In genomic region chr11:71652381-71652775, GRCm38 (mm10) we compare ENCODE assay signal across 20 mouse cellular contexts.
DNase-seq lines count a peak whose midpoint lies in the region; TF ChIP-seq lines count a peak whose summit lies in the region.
"Had no signal": no experiment of that assay in that cellular context is flagged by ENCODE, and none has a peak within 500 bp of the region (broad histone marks: within the 10 kb centered on the region; RNA-seq: fewer than 3 reads in every experiment).

No protein-coding gene starts in this region.

- no peak overlapping the region for H3K4me3 ChIP-seq in left cerebral cortex, adult 2 months
- no peak overlapping the region for H3K4me3 ChIP-seq in cortical plate, adult 2 months (ENCODE audit: insufficient read depth, low read length)
- H3K4me3 ChIP-seq: embryonic facial prominence, embryonic 10.5 days; forebrain, embryonic 13.5 days; heart, embryonic 10.5 days; hindbrain, embryonic 13.5 days had no signal

- H3K4me1 ChIP-seq in cortical plate, adult 2 months (ENCODE audit: control insufficient read depth, insufficient read depth, low read length) = peaks cover 7% of the 10 kb centered on the region
- H3K4me1 ChIP-seq: embryonic facial prominence, embryonic 10.5 days; heart, embryonic 10.5 days; hindbrain, embryonic 13.5 days had no signal

- no peak for TF ChIP-seq POLR2A in cortical plate, adult 2 months (IDR thresholded peaks at IDR 0.05; ENCODE audit: extremely low read depth, insufficient read depth, low read length)

- DNase-seq in frontal cortex, postnatal 36 days (ENCODE audit: low spot score in 2 of 2) = peak; percentile 23 to 35
- DNase-seq in frontal cortex, postnatal 25 days (ENCODE audit: low spot score in 2 of 2) = no peak
- DNase-seq in layer of hippocampus, adult 8-10 months (ENCODE audit: low spot score in 2 of 2) = peak; percentile 17 to 28
- no peak for DNase-seq in layer of hippocampus, adult 9-10 months (ENCODE audit: low spot score)
- DNase-seq in left cerebral cortex, adult 2 months (ENCODE audit: extremely low spot score in 1 of 2, low spot score in 2 of 2) = peak in 1 of 2 experiments; percentile 27
- no peak for DNase-seq in left cerebral cortex, postnatal 4 days
- DNase-seq: adrenal gland, postnatal 14 days; cerebellum, adult 18-20 months; cerebellum, adult 9-11 months; cerebellum, postnatal 36 days; forebrain, postnatal 0 days; gastrocnemius, postnatal 36 days; heart, adult 18-20 months; heart, postnatal 10 days had no signal

- TF ChIP-seq CTCF in left cerebral cortex, adult 2 months (IDR thresholded peaks at IDR 0.05) = no peak
- TF ChIP-seq CTCF in cortical plate, adult 2 months (IDR thresholded peaks at IDR 0.05; ENCODE audit: extremely low read depth, insufficient read depth, low read length) = no peak

- peak overlapping the region; percentile 88 for H3K27ac ChIP-seq in left cerebral cortex, adult 2 months
- H3K27ac ChIP-seq in cortical plate, adult 2 months (ENCODE audit: insufficient read depth, low read length) = peak overlapping the region; percentile 86
- H3K27ac ChIP-seq: embryonic facial prominence, embryonic 10.5 days; forebrain, embryonic 13.5 days; heart, embryonic 10.5 days; hindbrain, embryonic 13.5 days; hindbrain, postnatal 0 days had no signal

- intact Hi-C loops in left cerebral cortex, adult 2 months (cut with DNase I) = loop anchor here (5.0 kb wide), 3 partner anchors 215 to 285 kb away; no protein-coding TSS in a partner anchor
- intact Hi-C loops in left cerebral cortex, postnatal 4 days (cut with DNase I) = no loop called here

Comparison
In these comparisons a context has a peak if more than half of its experiments do, and no peak if none do; other contexts are left out.
1. DNase-seq: peak in frontal cortex, postnatal 36 days (2 of 2) and layer of hippocampus, adult 8-10 months (2 of 2); none in frontal cortex, postnatal 25 days (0 of 2), layer of hippocampus, adult 9-10 months (single experiment) and left cerebral cortex, postnatal 4 days (single experiment).